Mouse (Mus musculus) hindbrain, embryonic 15.5 days (tissue): Measurements from ENCODE around the gene Scn3b. TPM values are rescaled to one million over a fixed set of nuclear protein-coding genes. Genes with fewer than 3 reads are reported as not detected.

Source experiments
- ATAC-seq: fragments of 200-750 bp; cut with Nextera tagmentation; 2 replicates; pipeline ENCODE4 v1.8.0; 2017; ENCODE audit warnings: low read depth, moderate number of reproducible peaks, moderate TSS enrichment; ENCODE audit not compliant: low FRiP score
- H3K27ac ChIP-seq: fragments of 300-500 bp; sonication (generic); replicated peaks from 2 replicates; pipeline ENCODE4 v1.5.1; 2015; ENCODE audit warnings: mild to moderate bottlenecking, inconsistent platforms
- H3K27me3 ChIP-seq: fragments of 300-500 bp; sonication (generic); 2 replicates; pipeline ENCODE4 v1.6.1; 2015; ENCODE audit warnings: control low read depth, inconsistent platforms
- H3K36me3 ChIP-seq: fragments of 300-500 bp; sonication (generic); 2 replicates; pipeline ENCODE4 v1.6.1; 2015; ENCODE audit warnings: control low read depth, inconsistent platforms
- H3K4me1 ChIP-seq: fragments of 300-500 bp; sonication (generic); replicated peaks from 2 replicates; pipeline ENCODE4 v1.6.1; 2015; ENCODE audit warnings: control low read depth, inconsistent platforms
- H3K4me2 ChIP-seq: fragments of 300-500 bp; sonication (generic); 2 replicates; pipeline ENCODE4 v1.6.1; 2015; ENCODE audit warnings: moderate library complexity, mild to moderate bottlenecking, inconsistent platforms
- H3K4me3 ChIP-seq: fragments of 300-500 bp; sonication (generic); 2 replicates; pipeline ENCODE4 v1.5.1; 2015; ENCODE audit warnings: mild to moderate bottlenecking, inconsistent platforms
- H3K9ac ChIP-seq: fragments of 300-500 bp; sonication (generic); 2 replicates; pipeline ENCODE4 v1.6.1; 2015; ENCODE audit warnings: inconsistent platforms
- H3K9me3 ChIP-seq: fragments of 300-500 bp; sonication (generic); 2 replicates; pipeline ENCODE4 v1.6.1; 2016; ENCODE audit warnings: control low read depth, inconsistent platforms
- WGBS: fragments of 180-500 bp; shearing (Covaris S2); methylation state at CpG from one replicate; pipeline ENCODE4 v1.1.7; 2015; 5-methylcytosine and 5-hydroxymethylcytosine counted together
- polyA plus RNA-seq: library from polyadenylated mRNA; unstranded; fragments of >200 nt; fragmentation: Nextera tagmentation; extraction: Ambion mirVana; gene quantifications from 2 replicates; pipeline ENCODE4 v1.2.1, GENCODE M21; 2015

The Scn3b gene
- polyA plus RNA-seq, 1 experiment from 2014 or later, result 151 TPM

- 82% methylated on average over 31 of the region's 31 CpGs for WGBS
- Histone ChIP-seq H3K27ac (no peak overlapping the region), H3K4me1 (peaks cover 28% of the 10 kb centered on the region), H3K4me2 (no peak overlapping the region), H3K36me3 (peaks cover 18% of the 10 kb centered on the region), H3K4me3 (no peak overlapping the region), H3K27me3 (no peaks in the 10 kb centered on the region), H3K9me3 (no peaks in the 10 kb centered on the region), H3K9ac (no peak overlapping the region)
- no peak for ATAC-seq
Observed at GRCm38 (mm10) chr9:40332731-40333648, 64.0 kb downstream of the Scn3b start.

DNA sequence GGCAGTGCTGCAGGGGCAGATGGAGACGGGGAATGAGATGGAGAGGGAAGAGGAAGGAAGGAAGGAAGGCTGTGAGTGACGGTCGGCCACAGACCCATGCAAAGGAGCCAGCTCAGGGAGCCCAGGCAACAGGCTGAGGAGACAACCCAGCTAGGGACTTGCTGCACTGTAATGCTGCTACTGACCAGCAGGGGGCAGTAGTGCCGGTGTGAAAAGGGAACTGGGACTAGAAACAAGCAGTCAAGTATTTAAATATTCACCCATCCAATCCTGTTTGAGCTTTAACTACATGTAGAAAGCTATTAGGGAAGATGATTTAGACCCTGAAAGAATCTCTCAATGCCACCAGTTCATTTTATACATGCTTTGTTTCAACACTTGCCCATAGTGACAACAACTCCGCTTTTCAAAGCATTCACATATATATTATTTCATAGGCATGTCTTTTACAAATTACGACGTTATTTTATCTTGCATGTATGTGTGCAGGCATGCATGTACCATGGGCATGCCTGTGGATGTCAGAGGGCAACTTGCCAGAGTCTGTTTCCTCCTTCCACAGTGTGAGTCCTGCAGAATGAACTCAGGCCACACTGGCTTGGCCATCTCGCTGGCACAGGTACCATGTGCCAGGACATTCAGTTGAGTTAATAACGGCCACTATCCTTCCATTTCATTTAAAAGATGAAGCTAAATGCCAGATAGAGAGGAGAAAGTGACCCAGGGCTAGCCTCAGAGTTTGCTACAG, 64.8 kb downstream of the Scn3b start:
- Histone ChIP-seq H3K9me3 (no peaks in the 10 kb centered on the region), H3K4me1 (peaks cover 31% of the 10 kb centered on the region), H3K36me3 (peaks cover 18% of the 10 kb centered on the region), H3K27me3 (no peaks in the 10 kb centered on the region), H3K4me2 (no peak overlapping the region), H3K27ac (no peak overlapping the region), H3K4me3 (no peak overlapping the region), H3K9ac (no peak overlapping the region)
- WGBS, result 57% methylated on average over 9 of the region's 9 CpGs
- no peak for ATAC-seq

GRCm38 (mm10) chr9:40334617-40335016, 65.6 kb downstream of the Scn3b start:
- H3K27me3 ChIP-seq, result no peaks in the 10 kb centered on the region
- H3K9me3 ChIP-seq, result no peaks in the 10 kb centered on the region
- ATAC-seq, result no peak
- peaks cover 14% of the 10 kb centered on the region for H3K36me3 ChIP-seq
- no peak overlapping the region for H3K9ac ChIP-seq
- H3K4me1 ChIP-seq, result peaks cover 38% of the 10 kb centered on the region
- H3K27ac ChIP-seq, result no peak overlapping the region
- 80% methylated on average over 2 of the region's 2 CpGs for WGBS
- H3K4me2 ChIP-seq, result no peak overlapping the region
- H3K4me3 ChIP-seq, result no peak overlapping the region

DNA sequence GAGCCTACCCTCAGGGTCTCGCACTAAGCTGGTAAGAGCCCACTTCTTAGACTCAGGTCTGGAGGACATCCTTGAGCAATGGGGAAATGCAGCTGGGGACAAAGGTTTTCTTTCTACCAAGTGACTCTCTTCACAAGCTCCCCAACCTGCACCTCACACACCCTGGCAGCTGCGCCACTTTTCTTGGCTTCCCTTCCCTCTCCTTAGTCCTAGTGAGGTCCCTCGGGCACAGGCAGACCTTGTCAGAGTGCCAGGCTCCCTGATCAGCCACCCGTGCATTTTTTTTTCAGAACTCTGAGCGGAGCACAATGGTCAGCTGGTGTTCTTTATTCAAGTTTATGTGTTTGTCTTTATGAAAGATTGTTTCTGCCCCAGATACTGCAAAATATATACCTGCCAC, 67.7 kb downstream of the Scn3b start:
- Histone ChIP-seq H3K9ac (no peak overlapping the region), H3K4me1 (peaks cover 49% of the 10 kb centered on the region), H3K27ac (peak overlapping the region; percentile 67), H3K9me3 (no peaks in the 10 kb centered on the region), H3K36me3 (peaks cover 8% of the 10 kb centered on the region; the same call in 1 of the 2 replicates), H3K4me3 (no peak overlapping the region), H3K27me3 (no peaks in the 10 kb centered on the region), H3K4me2 (no peak overlapping the region)
- ATAC-seq, result no peak
- 41% methylated on average over 5 of the region's 5 CpGs for WGBS

DNA sequence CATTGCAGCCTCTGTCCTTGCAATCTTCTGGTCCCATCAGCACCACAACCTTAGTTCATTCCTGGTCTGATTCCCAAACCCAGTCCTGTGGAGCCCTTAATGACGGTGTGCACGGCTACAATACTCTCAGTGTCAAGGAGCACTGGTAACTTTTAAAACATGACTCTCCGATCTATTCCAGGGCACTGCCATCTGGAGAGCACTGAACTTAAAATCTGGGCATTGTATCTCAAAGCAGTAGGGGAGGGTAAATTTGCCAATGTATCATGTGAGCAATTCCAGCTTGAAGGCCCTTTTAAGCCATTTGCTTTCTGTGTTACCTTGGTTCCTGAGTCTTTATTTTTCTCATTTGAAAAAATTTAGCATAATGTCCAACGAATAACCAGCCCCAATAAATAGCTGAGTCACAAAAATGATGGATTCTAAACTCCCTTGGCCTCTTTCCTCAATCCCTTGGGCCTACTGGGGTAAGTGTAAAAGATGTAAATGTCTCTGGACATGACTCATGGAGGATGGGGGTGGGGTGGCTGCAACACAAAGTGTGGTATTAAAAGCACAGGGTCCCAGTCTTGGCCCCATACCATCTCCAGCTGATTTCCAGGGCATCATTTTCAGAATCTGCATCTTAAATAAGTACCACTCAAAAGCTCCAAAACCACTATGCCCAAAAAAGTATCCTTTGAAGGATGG, 68.3 kb downstream of the Scn3b start:
- H3K9me3 ChIP-seq, result no peaks in the 10 kb centered on the region
- H3K27ac ChIP-seq, result peak overlapping the region; percentile 67
- no peak for ATAC-seq
- no peak overlapping the region for H3K4me3 ChIP-seq
- no peak overlapping the region for H3K9ac ChIP-seq
- H3K27me3 ChIP-seq, result no peaks in the 10 kb centered on the region
- WGBS, result 64% methylated on average over 4 of the region's 4 CpGs
- H3K36me3 ChIP-seq, result peaks cover 8% of the 10 kb centered on the region; the same call in 1 of the 2 replicates
- H3K4me1 ChIP-seq, result peaks cover 54% of the 10 kb centered on the region
- no peak overlapping the region for H3K4me2 ChIP-seq

GRCm38 (mm10) chr9:40339578-40339977, 70.6 kb downstream of the Scn3b start:
- H3K4me1 ChIP-seq, result peaks cover 77% of the 10 kb centered on the region
- peak overlapping the region; percentile 44; the same call in 1 of the 2 replicates for H3K27ac ChIP-seq
- no peaks in the 10 kb centered on the region for H3K9me3 ChIP-seq
- H3K9ac ChIP-seq, result no peak overlapping the region
- no peaks in the 10 kb centered on the region for H3K27me3 ChIP-seq
- 48% methylated on average over 9 of the region's 9 CpGs for WGBS
- peak; percentile 29; the same call in 1 of the 2 replicates for ATAC-seq
- no peak overlapping the region for H3K4me3 ChIP-seq
- no peaks in the 10 kb centered on the region for H3K36me3 ChIP-seq
- H3K4me2 ChIP-seq, result 0 out of 2 replicates have a peak overlapping the region, but pooled peaks have one; percentile 5

Other genes with a start within 250 kb of the Scn3b start
- gene Olfr981, start 247.8 kb upstream of the Scn3b start, polyA plus RNA-seq, result not detected in 2 replicates
- gene Olfr982, start 195.4 kb upstream of the Scn3b start, polyA plus RNA-seq, result not detected in 2 replicates
- gene Olfr983, start 175.6 kb upstream of the Scn3b start, polyA plus RNA-seq, result not detected in 2 replicates
- gene Olfr984, start 155.0 kb upstream of the Scn3b start, polyA plus RNA-seq, result not detected in 2 replicates
- gene Olfr985, start 139.0 kb upstream of the Scn3b start, polyA plus RNA-seq, result not detected in 2 replicates
- gene Tmem225, start 121.1 kb upstream of the Scn3b start, polyA plus RNA-seq, result not detected in 2 replicates
- not detected in 2 replicates for gene Olfr986, start 88.3 kb upstream of the Scn3b start, polyA plus RNA-seq
- 10.3 and 10.9 TPM in 2 replicates for gene Zfp202, start 76.9 kb upstream of the Scn3b start, polyA plus RNA-seq